Mouse (Mus musculus) heart, postnatal 0 days (tissue): ENCODE data around the gene Creb3l4. TPM values are rescaled to one million over a fixed set of nuclear protein-coding genes. Genes with fewer than 3 reads are reported as not detected.

Source experiments
- ATAC-seq: fragments of 200-750 bp; cut with Nextera tagmentation; 2 replicates; pipeline ENCODE4 v1.8.0; 2017; ENCODE audit warnings: low read depth, moderate number of reproducible peaks, moderate library complexity; ENCODE audit not compliant: insufficient read depth
- DNase-seq: peaks from one replicate; pipeline ENCODE4 v3.0.0-alpha.2; 2016; ENCODE audit warnings: low spot score
- H3K27ac ChIP-seq: fragments of 300-500 bp; sonication (generic); 2 replicates; pipeline ENCODE4 v1.5.1; 2014; ENCODE audit warnings: low read depth, mild to moderate bottlenecking
- H3K27me3 ChIP-seq: fragments of 300-500 bp; sonication (generic); 2 replicates; pipeline ENCODE4 v1.6.1; 2014; ENCODE audit warnings: low read length, mixed read lengths; ENCODE audit not compliant: control insufficient read depth, insufficient read depth
- H3K36me3 ChIP-seq: fragments of 300-500 bp; sonication (generic); replicated peaks from 2 replicates; pipeline ENCODE4 v1.6.1; 2014; ENCODE audit warnings: low read length, mixed read lengths; ENCODE audit not compliant: control insufficient read depth, insufficient read depth
- H3K4me1 ChIP-seq: fragments of 300-500 bp; sonication (generic); 2 replicates; pipeline ENCODE4 v1.6.1; 2014; ENCODE audit warnings: antibody characterized with exemption; ENCODE audit not compliant: control insufficient read depth, insufficient read depth
- H3K4me2 ChIP-seq: fragments of 300-500 bp; sonication (generic); 2 replicates; pipeline ENCODE4 v1.6.1; 2014; ENCODE audit warnings: low read depth, mild to moderate bottlenecking, low read length, moderate library complexity
- H3K4me3 ChIP-seq: fragments of 300-500 bp; sonication (generic); 2 replicates; pipeline ENCODE4 v1.5.1; 2014; ENCODE audit warnings: low read depth, low read length
- H3K9ac ChIP-seq: fragments of 300-500 bp; sonication (generic); replicated peaks from 2 replicates; pipeline ENCODE4 v1.6.1; 2014; ENCODE audit warnings: low read depth, low read length, mixed read lengths
- H3K9me3 ChIP-seq: fragments of 300-500 bp; sonication (generic); replicated peaks from 2 replicates; pipeline ENCODE4 v1.6.1; 2016; ENCODE audit warnings: low read length; ENCODE audit not compliant: control insufficient read depth
- CTCF ChIP-seq: IDR thresholded peaks from 2 replicates; pipeline ENCODE4 v1.5.1; 2016; ENCODE audit warnings: antibody characterized with exemption, control low read depth, low read depth
- EP300 ChIP-seq: IDR thresholded peaks from 2 replicates; pipeline ENCODE4 v1.6.1; 2016; ENCODE audit warnings: antibody characterized with exemption, low read depth
- WGBS: fragments of 180-500 bp; shearing (Covaris S2); extraction: QIAGEN DNeasy Blood & Tissue Kit; methylation state at CpG from one replicate; pipeline ENCODE4 v1.1.7; 2014; 5-methylcytosine and 5-hydroxymethylcytosine counted together
- polyA plus RNA-seq: library from polyadenylated mRNA; unstranded; fragments of >200 nt; fragmentation: Nextera tagmentation; extraction: Ambion mirVana; gene quantifications from 2 replicates; pipeline ENCODE4 v1.2.1, GENCODE M21; 2015
- total RNA-seq: library from RNA; depleted of rRNA; stranded (reverse); fragments of >200 nt; gene quantifications from 2 replicates; pipeline ENCODE4 v1.2.3, GENCODE M21; 2014; ENCODE audit warnings: low replicate concordance

Gene Creb3l4
- total and polyA plus RNA-seq, 2 experiments from 2014 or later: 1.2 TPM; not detected in 1

GRCm38 (mm10) chr3:90250791-90251190 is 7.5 kb upstream of the Creb3l4 start:
- 70% methylated on average over 6 of the region's 6 CpGs for WGBS
- no peaks in the 10 kb centered on the region for H3K9me3 ChIP-seq
- no peak overlapping the region for H3K4me2 ChIP-seq
- H3K27me3 ChIP-seq: no peaks in the 10 kb centered on the region
- H3K4me1 ChIP-seq: peaks cover 9% of the 10 kb centered on the region
- H3K36me3 ChIP-seq: peaks cover 20% of the 10 kb centered on the region
- H3K4me3 ChIP-seq: no peak overlapping the region
- H3K9ac ChIP-seq: no peak overlapping the region
- TF ChIP-seq EP300: no peak
- TF ChIP-seq CTCF: no peak
- 0 out of 2 replicates have a peak overlapping the region, but pooled peaks have one; percentile 11 for H3K27ac ChIP-seq
- no peak for ATAC-seq
- no peak for DNase-seq

GRCm38 (mm10) chr3:90248746-90249100 is 5.4 kb upstream of the Creb3l4 start:
- Histone ChIP-seq H3K9ac (peak overlapping the region; percentile 74), H3K9me3 (no peaks in the 10 kb centered on the region), H3K27me3 (no peaks in the 10 kb centered on the region), H3K36me3 (peaks cover 20% of the 10 kb centered on the region), H3K4me1 (no peaks in the 10 kb centered on the region), H3K27ac (peak overlapping the region; percentile 95), H3K4me2 (peak overlapping the region; percentile 71), H3K4me3 (peak overlapping the region; percentile 66)
- ATAC-seq (peak; percentile 31), DNase-seq (peak; percentile 73)
- TF ChIP-seq CTCF (no peak), EP300 (peak; percentile 36; the same call in 1 of the 2 replicates)
- WGBS: under 1% methylated on average over 10 of the region's 10 CpGs

- H3K4me2 ChIP-seq: peak within 1 kb of the TSS; percentile 71
- peak; percentile 94 for ATAC-seq
- DNase-seq: peak; percentile 98
- peaks cover 20% of the 10 kb centered on the region for H3K36me3 ChIP-seq
- H3K27me3 ChIP-seq: no peaks in the 10 kb centered on the region
- 0% methylated on average over 44 of the region's 44 CpGs for WGBS
- H3K9me3 ChIP-seq: no peaks in the 10 kb centered on the region
- peak within 1 kb of the TSS; percentile 66 for H3K4me3 ChIP-seq
- peak within 1 kb of the TSS; percentile 95 for H3K27ac ChIP-seq
- H3K4me1 ChIP-seq: peaks cover under 1% of the 10 kb centered on the region; the same call in 1 of the 2 replicates
- TF ChIP-seq EP300 (no peak), CTCF (no peak)
- peak within 1 kb of the TSS; percentile 74 for H3K9ac ChIP-seq
These were observed 4.8 kb upstream of the Creb3l4 start, which contains the start of gene Slc39a1 for GRCm38 (mm10) chr3:90247960-90248745. Gene Slc39a1, plus strand, starts transcription at chr3:90248172.

- ATAC-seq: no peak
- Histone ChIP-seq H3K9ac (peak overlapping the region; percentile 74), H3K4me1 (peaks cover 6% of the 10 kb centered on the region; the same call in 1 of the 2 replicates), H3K9me3 (no peaks in the 10 kb centered on the region), H3K27me3 (no peaks in the 10 kb centered on the region), H3K4me3 (peak overlapping the region; percentile 66), H3K27ac (peak overlapping the region; percentile 95), H3K4me2 (peak overlapping the region; percentile 71), H3K36me3 (peaks cover 20% of the 10 kb centered on the region)
- DNase-seq: no peak
- WGBS: 1% methylated on average over 3 of the region's 3 CpGs
- TF ChIP-seq EP300: no peak
- TF ChIP-seq CTCF: no peak
These were observed 4.3 kb upstream of the Creb3l4 start for GRCm38 (mm10) chr3:90247630-90247959.

GRCm38 (mm10) chr3:90245406-90245805 is 2.1 kb upstream of the Creb3l4 start:
- WGBS: 66% methylated on average over 2 of the region's 2 CpGs
- Histone ChIP-seq H3K9me3 (no peaks in the 10 kb centered on the region), H3K36me3 (peaks cover 6% of the 10 kb centered on the region), H3K27ac (no peak overlapping the region), H3K4me2 (no peak overlapping the region), H3K27me3 (no peaks in the 10 kb centered on the region), H3K4me1 (peaks cover 8% of the 10 kb centered on the region; the same call in 1 of the 2 replicates), H3K9ac (no peak overlapping the region), H3K4me3 (no peak overlapping the region)
- no peak for ATAC-seq
- DNase-seq: no peak
- no peak for TF ChIP-seq CTCF
- TF ChIP-seq EP300: no peak
